Mouse (Mus musculus) ES-Bruce4 (cell line): ENCODE measurements around the gene Mcpt4.
"Not testable (repeated sequence)": the region's sequence is repeated elsewhere in the genome, so short reads cannot be mapped to it uniquely, and the experiment has no call there.

ENCODE experiments used
- EP300 ChIP-seq: IDR thresholded peaks from 2 replicates; pipeline ENCODE4 v1.6.1; 2011; ENCODE audit warnings: low read depth, low read length; ENCODE audit not compliant: insufficient read depth
- POLR2A ChIP-seq: IDR thresholded peaks from one replicate; pipeline ENCODE4 v1.8.1; 2011; ENCODE audit warnings: low read length; ENCODE audit not compliant: insufficient read depth

- TF ChIP-seq POLR2A, EP300: not testable (repeated sequence)
Observed at GRCm38 (mm10) chr14:56017671-56018070, 44.4 kb downstream of the Mcpt4 start, which contains the start of gene Mcpt1.
